In the genomic region with DNA sequence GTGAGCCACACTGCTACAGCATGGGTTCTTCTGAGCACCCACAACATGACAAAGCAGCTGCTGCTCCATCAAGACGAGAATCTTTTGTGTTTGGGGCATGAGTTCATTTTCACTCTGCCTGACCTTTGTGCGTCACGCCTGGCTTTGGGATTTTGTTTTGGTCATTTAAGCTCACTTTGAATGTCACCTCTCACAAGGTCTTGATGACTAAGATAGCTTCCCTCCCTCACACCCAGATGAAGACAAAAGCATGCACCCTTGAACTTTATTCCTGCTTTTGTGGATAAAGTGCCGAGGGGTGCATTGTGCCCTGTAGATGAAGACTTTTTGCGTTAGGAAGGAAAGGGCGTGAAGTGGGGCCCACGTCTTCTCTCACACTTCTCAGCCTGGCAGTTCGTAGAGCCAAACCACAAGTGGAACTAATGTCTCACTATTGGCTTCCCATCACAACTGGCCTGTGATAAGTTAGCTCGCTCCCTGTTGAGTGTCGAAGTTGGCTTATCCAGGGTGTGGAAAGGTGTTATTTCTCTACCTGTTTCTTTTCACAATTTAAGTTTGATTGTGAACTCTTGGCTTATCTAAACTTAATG, we compare ENCODE assay signal across 31 mouse cellular contexts. TPM values are rescaled to one million over a fixed set of nuclear protein-coding genes. Genes with fewer than 3 reads are reported as not detected.
DNase-seq lines count a peak whose midpoint lies in the region; ATAC-seq lines count a peak whose summit lies in the region.
"Had no signal": no experiment of that assay in that cellular context is flagged by ENCODE, and none has a peak within 500 bp of the region (broad histone marks: within the 10 kb centered on the region; RNA-seq: fewer than 3 reads in every experiment).

No protein-coding gene starts in this region.

- no peaks in the 10 kb centered on the region for H3K9me3 ChIP-seq in midbrain, embryonic 11.5 days (ENCODE audit: control insufficient read depth, low read length)
- no peaks in the 10 kb centered on the region for H3K9me3 ChIP-seq in midbrain, embryonic 16.5 days (replicated peaks; ENCODE audit: control insufficient read depth, low read length, poor library complexity, severe bottlenecking)
- H3K9me3 ChIP-seq: embryonic facial prominence, embryonic 10.5 days; embryonic facial prominence, embryonic 15.5 days; forebrain, embryonic 12.5 days; liver, embryonic 15.5 days; midbrain, embryonic 15.5 days; neural tube, embryonic 13.5 days had no signal

- no peak overlapping the region for H3K27ac ChIP-seq in midbrain, embryonic 11.5 days (ENCODE audit: low read depth, low read length)
- no peak overlapping the region for H3K27ac ChIP-seq in midbrain, embryonic 16.5 days (ENCODE audit: low read length)
- H3K27ac ChIP-seq: embryonic facial prominence, embryonic 10.5 days; embryonic facial prominence, embryonic 15.5 days; forebrain, embryonic 12.5 days; hindbrain, embryonic 12.5 days; hindbrain, postnatal 0 days; liver, embryonic 15.5 days; midbrain, embryonic 15.5 days; neural tube, embryonic 13.5 days had no signal

- H3K27me3 ChIP-seq in midbrain, embryonic 11.5 days (ENCODE audit: control insufficient read depth, insufficient read depth, low read length), result no peaks in the 10 kb centered on the region
- no peaks in the 10 kb centered on the region for H3K27me3 ChIP-seq in midbrain, embryonic 16.5 days (ENCODE audit: control insufficient read depth, insufficient read depth, low read depth, low read length)
- H3K27me3 ChIP-seq: embryonic facial prominence, embryonic 15.5 days; forebrain, embryonic 12.5 days; hindbrain, embryonic 12.5 days; liver, embryonic 15.5 days; midbrain, embryonic 15.5 days; neural tube, embryonic 13.5 days had no signal

- no peaks in the 10 kb centered on the region for H3K4me1 ChIP-seq in midbrain, embryonic 11.5 days (ENCODE audit: control insufficient read depth, insufficient read depth, low read length)
- H3K4me1 ChIP-seq in midbrain, embryonic 16.5 days (ENCODE audit: control insufficient read depth, insufficient read depth, low read length), result no peaks in the 10 kb centered on the region
- H3K4me1 ChIP-seq: embryonic facial prominence, embryonic 10.5 days; embryonic facial prominence, embryonic 15.5 days; forebrain, embryonic 12.5 days; hindbrain, embryonic 12.5 days; midbrain, embryonic 15.5 days; neural tube, embryonic 13.5 days had no signal

- no peaks in the 10 kb centered on the region for H3K36me3 ChIP-seq in midbrain, embryonic 11.5 days (ENCODE audit: control insufficient read depth, insufficient read depth, low read length)
- no peaks in the 10 kb centered on the region for H3K36me3 ChIP-seq in midbrain, embryonic 16.5 days (ENCODE audit: control insufficient read depth, insufficient read depth, low read length)
- H3K36me3 ChIP-seq: embryonic facial prominence, embryonic 10.5 days; embryonic facial prominence, embryonic 15.5 days; forebrain, embryonic 12.5 days; hindbrain, embryonic 12.5 days; liver, embryonic 15.5 days; midbrain, embryonic 15.5 days; neural tube, embryonic 13.5 days had no signal

- peak; percentile 72 for DNase-seq in midbrain, embryonic 11.5 days (ENCODE audit: low spot score, missing footprints)
- no peak for DNase-seq in ovary, postnatal 14 days (ENCODE audit: low spot score)
- no peak for DNase-seq in cerebellum, adult 11 months
- no peak for DNase-seq in right cerebral cortex, postnatal 36 days (ENCODE audit: low spot score in 2 of 2)
- DNase-seq: B cell, adult 2 months; cerebellum, adult 2 months; cerebellum, postnatal 14 days; forebrain, postnatal 0 days; gastrocnemius, postnatal 14 days; heart, postnatal 36 days; kidney, adult 9 months; kidney, postnatal 10 days; layer of hippocampus, postnatal 36 days; liver; lung, embryonic 14.5 days; lung, postnatal 36 days had no signal

- no peak overlapping the region for H3K9ac ChIP-seq in midbrain, embryonic 11.5 days (ENCODE audit: low read length)
- H3K9ac ChIP-seq in midbrain, embryonic 16.5 days (ENCODE audit: low read depth, low read length), result no peak overlapping the region
- H3K9ac ChIP-seq: embryonic facial prominence, embryonic 15.5 days; forebrain, embryonic 12.5 days; forebrain, postnatal 0 days; hindbrain, embryonic 12.5 days; liver, embryonic 15.5 days; lung, embryonic 14.5 days; midbrain, embryonic 15.5 days; neural tube, embryonic 13.5 days had no signal

- H3K4me2 ChIP-seq in midbrain, embryonic 11.5 days, result no peak overlapping the region
- H3K4me2 ChIP-seq in midbrain, embryonic 16.5 days (ENCODE audit: low read length), result no peak overlapping the region
- H3K4me2 ChIP-seq: embryonic facial prominence, embryonic 15.5 days; forebrain, embryonic 12.5 days; heart, embryonic 11.5 days; hindbrain, embryonic 12.5 days; liver, embryonic 15.5 days; lung, embryonic 14.5 days; midbrain, embryonic 15.5 days; neural tube, embryonic 13.5 days had no signal

- 75% methylated on average over 10 of the region's 10 CpGs for WGBS in midbrain, embryonic 11.5 days
- WGBS in midbrain, embryonic 16.5 days, result 72% methylated on average over 10 of the region's 10 CpGs

- no peak overlapping the region for H3K4me3 ChIP-seq in midbrain, embryonic 11.5 days (ENCODE audit: low read depth, low read length)
- H3K4me3 ChIP-seq in midbrain, embryonic 16.5 days (ENCODE audit: low read depth, low read length), result no peak overlapping the region
- H3K4me3 ChIP-seq: embryonic facial prominence, embryonic 10.5 days; embryonic facial prominence, embryonic 15.5 days; forebrain, embryonic 12.5 days; hindbrain, embryonic 12.5 days; liver, embryonic 15.5 days; midbrain, embryonic 15.5 days; myocyte; neural tube, embryonic 13.5 days had no signal

- no peak for ATAC-seq in midbrain, embryonic 11.5 days (ENCODE audit: low FRiP score)
- ATAC-seq in midbrain, embryonic 16.5 days, result no peak
- ATAC-seq in activated CD4-positive, CD25-positive, alpha-beta regulatory T cell, adult 4 months, result peak; percentile 24
- peak; percentile 20; the same call in 1 of the 2 replicates for ATAC-seq in megakaryocyte progenitor cell, adult 5-6 weeks (replicated peaks; ENCODE audit: poor library complexity)
- ATAC-seq: forebrain, postnatal 0 days; hindbrain, postnatal 0 days; intestine, postnatal 0 days; midbrain, embryonic 15.5 days had no signal

RNA-seq across cellular contexts. Expression of gene Myb, which starts 43.8 kb away (rescaled TPM):
- 8.5 and 9.1 TPM in 2 replicates for polyA plus RNA-seq in midbrain, embryonic 11.5 days (2014; fragmentation: Nextera tagmentation; extraction: Ambion mirVana)
- polyA plus RNA-seq in midbrain, embryonic 16.5 days (2015; fragmentation: Nextera tagmentation; extraction: Ambion mirVana), result 2.4 and 2.8 TPM in 2 replicates
- polyA plus RNA-seq in activated CD4-positive, CD25-positive, alpha-beta regulatory T cell, adult 4 months (2017; shearing (Covaris generic)), result 10 to 100 TPM in 1 of 2 experiments, 1 to 10 TPM in 1; 8.7 to 12.6 TPM
- 681 and 848 TPM in 2 replicates for total RNA-seq in megakaryocyte progenitor cell, adult 5-6 weeks (2015)
- 484 and 588 TPM in 2 replicates for total RNA-seq in megakaryocyte progenitor cell, adult 5-6 weeks (2017)
- total RNA-seq: adrenal gland, adult 18-20 months; heart, postnatal 36 days had no signal

Comparison
In these comparisons a context has a peak if more than half of its experiments do, and no peak if none do; other contexts are left out.
1. ATAC-seq: peak in activated CD4-positive, CD25-positive, alpha-beta regulatory T cell, adult 4 months (single experiment) and megakaryocyte progenitor cell, adult 5-6 weeks (single experiment); none in midbrain, embryonic 11.5 days (single experiment) and midbrain, embryonic 16.5 days (single experiment).